Mouse (Mus musculus) hindbrain, embryonic 14.5 days (tissue): ENCODE data around the gene Hormad2. TPM values are rescaled to one million over a fixed set of nuclear protein-coding genes. Genes with fewer than 3 reads are reported as not detected.

Source experiments
- ATAC-seq: fragments of 200-750 bp; cut with Nextera tagmentation; 2 replicates; pipeline ENCODE4 v1.8.0; 2017; ENCODE audit warnings: moderate number of reproducible peaks, mild to moderate bottlenecking, moderate TSS enrichment, moderate library complexity; ENCODE audit not compliant: low FRiP score
- DNase-seq: peaks from one replicate; pipeline ENCODE4 v3.0.0-alpha.2; 2015; ENCODE audit warnings: low spot score
- H3K27ac ChIP-seq: fragments of 300-500 bp; sonication (generic); 2 replicates; pipeline ENCODE4 v1.5.1; 2014; ENCODE audit warnings: mild to moderate bottlenecking, moderate library complexity
- H3K27me3 ChIP-seq: fragments of 300-500 bp; sonication (generic); 2 replicates; pipeline ENCODE4 v1.6.1; 2014; ENCODE audit warnings: mild to moderate bottlenecking, low read length, mixed read lengths; ENCODE audit not compliant: control insufficient read depth, insufficient read depth
- H3K36me3 ChIP-seq: fragments of 300-500 bp; sonication (generic); replicated peaks from 2 replicates; pipeline ENCODE4 v1.6.1; 2014; ENCODE audit not compliant: control insufficient read depth, insufficient read depth
- H3K4me1 ChIP-seq: fragments of 300-500 bp; sonication (generic); replicated peaks from 2 replicates; pipeline ENCODE4 v1.6.1; 2014; ENCODE audit warnings: antibody characterized with exemption, low read length, mixed read lengths; ENCODE audit not compliant: control insufficient read depth, insufficient read depth
- H3K4me2 ChIP-seq: fragments of 300-500 bp; sonication (generic); replicated peaks from 2 replicates; pipeline ENCODE4 v1.6.1; 2014; ENCODE audit warnings: mild to moderate bottlenecking, moderate library complexity
- H3K4me3 ChIP-seq: fragments of 300-500 bp; sonication (generic); replicated peaks from 2 replicates; pipeline ENCODE4 v1.5.1; 2014; ENCODE audit warnings: mild to moderate bottlenecking, low read length
- H3K9ac ChIP-seq: fragments of 300-500 bp; sonication (generic); 2 replicates; pipeline ENCODE4 v1.6.1; 2014
- H3K9me3 ChIP-seq: fragments of 300-500 bp; sonication (generic); 2 replicates; pipeline ENCODE4 v1.6.1; 2016; ENCODE audit warnings: low read length; ENCODE audit not compliant: control insufficient read depth
- WGBS: fragments of 180-500 bp; shearing (Covaris S2); extraction: QIAGEN DNeasy Blood & Tissue Kit; methylation state at CpG from one replicate; pipeline ENCODE4 v1.1.7; 2014; 5-methylcytosine and 5-hydroxymethylcytosine counted together
- polyA plus RNA-seq: library from polyadenylated mRNA; unstranded; fragments of >200 nt; fragmentation: Nextera tagmentation; extraction: Ambion mirVana; gene quantifications from 2 replicates; pipeline ENCODE4 v1.2.1, GENCODE M21; 2014

Gene Hormad2
- polyA plus RNA-seq: 0.24 TPM in 1 of 2 replicates, not detected in the other

DNA sequence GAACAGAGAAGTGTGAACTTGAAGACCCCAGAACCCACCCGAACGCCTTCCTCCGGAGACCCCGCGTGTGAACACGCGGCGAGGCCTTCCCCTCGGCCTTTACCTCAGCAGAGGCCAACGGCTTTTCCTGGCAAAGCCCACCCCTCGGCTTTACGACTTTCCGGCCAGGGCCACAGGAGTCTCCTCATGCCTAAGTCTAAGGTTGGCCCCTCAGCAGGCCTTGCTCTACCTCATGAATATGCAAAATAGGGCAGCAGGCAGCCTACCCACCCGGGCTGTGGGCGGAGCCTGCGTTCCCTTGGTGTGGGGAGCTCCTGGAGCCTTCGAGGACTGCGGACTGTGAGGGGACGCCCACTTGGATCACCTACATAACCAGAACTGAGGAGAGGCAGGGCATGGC, at the start of gene Hormad2:
Gene Hormad2, minus strand, starts transcription at position 128 of the 400 bp plus-strand sequence.
- ATAC-seq (no peak), DNase-seq (no peak)
- no peaks in the 10 kb centered on the region for H3K27me3 ChIP-seq
- no peak within 1 kb of the TSS for H3K9ac ChIP-seq
- no peaks in the 10 kb centered on the region for H3K36me3 ChIP-seq
- H3K27ac ChIP-seq: no peak within 1 kb of the TSS
- H3K4me3 ChIP-seq: no peak within 1 kb of the TSS
- H3K4me2 ChIP-seq: no peak within 1 kb of the TSS
- no peaks in the 10 kb centered on the region for H3K9me3 ChIP-seq
- H3K4me1 ChIP-seq: no peaks in the 10 kb centered on the region
- WGBS: 50% methylated on average over 19 of the region's 19 CpGs

DNA sequence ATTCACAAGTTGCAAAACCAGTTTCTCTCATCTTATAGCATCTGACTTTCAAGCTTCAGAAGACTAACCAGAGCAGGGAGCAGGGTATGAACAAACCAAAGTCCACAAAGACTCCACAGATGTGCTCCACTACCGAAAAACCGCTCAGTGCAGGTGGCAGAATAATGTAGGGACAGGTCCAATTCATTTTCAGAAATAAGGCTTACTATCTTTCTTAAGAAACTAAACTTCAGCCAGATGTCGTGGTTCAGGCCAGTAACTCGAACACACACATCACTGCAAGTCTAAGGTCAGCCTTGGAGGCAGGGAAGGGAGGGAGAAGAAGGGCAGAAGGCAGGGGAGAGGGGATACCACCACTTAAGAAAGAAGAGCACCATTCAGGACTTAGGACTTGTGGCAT, 48.3 kb upstream of the Hormad2 start:
- H3K27ac ChIP-seq: no peak overlapping the region
- H3K36me3 ChIP-seq: peaks cover 98% of the 10 kb centered on the region
- H3K27me3 ChIP-seq: no peaks in the 10 kb centered on the region
- DNase-seq (no peak), ATAC-seq (no peak)
- H3K4me2 ChIP-seq: no peak overlapping the region
- no peaks in the 10 kb centered on the region for H3K9me3 ChIP-seq
- H3K4me1 ChIP-seq: no peaks in the 10 kb centered on the region
- 94% methylated on average over 4 of the region's 4 CpGs for WGBS
- H3K9ac ChIP-seq: no peak overlapping the region
- no peak overlapping the region for H3K4me3 ChIP-seq

DNA sequence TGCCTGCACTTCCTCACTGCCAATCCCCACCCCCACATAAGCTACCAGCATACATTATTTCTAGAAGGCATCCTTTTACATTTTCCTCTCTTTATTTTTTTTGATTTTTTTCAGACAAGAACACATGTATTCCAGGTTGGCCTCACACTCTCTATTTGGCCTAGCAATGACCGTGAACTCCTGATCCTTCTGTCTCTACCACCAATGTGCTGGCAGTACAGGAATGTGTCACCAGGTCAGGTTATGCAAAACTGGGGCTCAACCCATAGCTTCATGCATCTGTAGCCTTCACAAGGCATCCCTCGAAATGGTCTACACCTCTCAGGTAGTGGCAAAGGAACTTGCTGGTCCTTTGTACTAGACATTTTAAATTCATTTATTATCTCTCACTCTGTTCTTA, 47.9 kb upstream of the Hormad2 start:
- Histone ChIP-seq H3K27ac (no peak overlapping the region), H3K9me3 (no peaks in the 10 kb centered on the region), H3K4me2 (no peak overlapping the region), H3K4me1 (no peaks in the 10 kb centered on the region), H3K4me3 (no peak overlapping the region), H3K27me3 (no peaks in the 10 kb centered on the region), H3K9ac (no peak overlapping the region), H3K36me3 (peaks cover 100% of the 10 kb centered on the region)
- no peak for ATAC-seq
- DNase-seq: no peak
- 97% methylated on average over 2 of the region's 2 CpGs for WGBS

GRCm38 (mm10) chr11:4488367-4488766, 47.5 kb upstream of the Hormad2 start:
- H3K9me3 ChIP-seq: no peaks in the 10 kb centered on the region
- 96% methylated on average over 13 of the region's 13 CpGs for WGBS

GRCm38 (mm10) chr11:4487401-4487965, 46.6 kb upstream of the Hormad2 start:
- no peaks in the 10 kb centered on the region for H3K9me3 ChIP-seq
- no peak overlapping the region for H3K9ac ChIP-seq
- no peak overlapping the region for H3K4me3 ChIP-seq
- ATAC-seq: no peak
- H3K4me1 ChIP-seq: no peaks in the 10 kb centered on the region
- H3K36me3 ChIP-seq: peaks cover 100% of the 10 kb centered on the region
- no peak for DNase-seq
- 80% methylated on average over 8 of the region's 8 CpGs for WGBS
- no peak overlapping the region for H3K27ac ChIP-seq
- H3K27me3 ChIP-seq: no peaks in the 10 kb centered on the region
- H3K4me2 ChIP-seq: no peak overlapping the region

More at GRCm38 (mm10) chr11:4488367-4488766, 47.5 kb upstream of the Hormad2 start:
- no peak overlapping the region for H3K4me2 ChIP-seq
- H3K4me1 ChIP-seq: no peaks in the 10 kb centered on the region
- H3K4me3 ChIP-seq: no peak overlapping the region
- H3K27me3 ChIP-seq: no peaks in the 10 kb centered on the region
- H3K27ac ChIP-seq: no peak overlapping the region
- H3K9ac ChIP-seq: no peak overlapping the region
- H3K36me3 ChIP-seq: peaks cover 100% of the 10 kb centered on the region
- DNase-seq: no peak
- no peak for ATAC-seq

DNA sequence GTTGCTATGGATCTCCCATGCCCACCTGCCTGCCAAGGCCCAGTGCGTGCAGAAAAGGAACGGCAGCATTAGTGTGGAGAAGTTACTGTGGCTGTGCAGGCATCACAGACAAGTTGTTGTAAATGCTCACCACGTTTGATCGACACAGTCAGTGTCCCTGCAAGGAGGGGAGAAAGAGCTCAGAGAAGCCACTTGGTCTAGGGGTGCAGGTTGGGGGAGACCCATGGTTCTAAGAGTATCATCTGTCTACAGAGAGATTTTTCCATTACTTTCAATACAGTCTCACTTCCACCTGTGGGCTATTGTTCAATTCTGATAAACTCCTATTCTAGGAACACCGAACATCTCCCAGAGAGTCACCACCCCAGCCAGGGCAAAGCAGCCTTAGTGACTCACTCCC, 43.6 kb upstream of the Hormad2 start:
- Histone ChIP-seq H3K9ac (no peak overlapping the region), H3K9me3 (no peaks in the 10 kb centered on the region)
- WGBS: 96% methylated on average over 5 of the region's 5 CpGs

DNA sequence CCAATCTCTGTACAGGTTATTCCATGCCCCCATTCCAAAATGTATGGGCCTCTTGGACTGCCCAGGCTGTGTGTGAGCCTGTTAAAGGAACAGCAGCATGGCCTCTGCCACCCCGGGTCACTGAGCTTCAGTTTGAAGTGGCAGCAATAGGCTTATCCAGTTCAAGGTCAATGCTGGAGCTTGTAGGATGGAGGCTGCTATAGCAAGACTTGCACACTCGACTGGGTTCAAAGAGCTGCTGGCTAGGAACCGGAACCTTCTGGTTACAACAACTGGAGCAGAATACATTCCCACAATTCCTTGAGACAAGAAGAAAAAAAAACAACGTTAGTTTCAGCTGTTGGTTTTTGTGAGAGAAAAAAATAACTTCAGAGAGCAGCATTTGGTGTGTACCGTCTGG, 41.7 kb upstream of the Hormad2 start:
- no peak overlapping the region for H3K4me2 ChIP-seq

More for the DNA sequence above, 43.6 kb upstream of the Hormad2 start:
- DNase-seq (no peak), ATAC-seq (no peak)
- Histone ChIP-seq H3K27ac (no peak overlapping the region), H3K4me1 (no peaks in the 10 kb centered on the region), H3K4me3 (no peak overlapping the region), H3K27me3 (no peaks in the 10 kb centered on the region), H3K36me3 (peaks cover 100% of the 10 kb centered on the region), H3K4me2 (no peak overlapping the region)

GRCm38 (mm10) chr11:4476184-4476697, 35.3 kb upstream of the Hormad2 start:
- Histone ChIP-seq H3K4me2 (no peak overlapping the region), H3K9me3 (no peaks in the 10 kb centered on the region), H3K9ac (no peak overlapping the region), H3K4me1 (peaks cover 18% of the 10 kb centered on the region; the same call in 1 of the 2 replicates), H3K27me3 (no peaks in the 10 kb centered on the region), H3K36me3 (peaks cover 30% of the 10 kb centered on the region), H3K27ac (no peak overlapping the region), H3K4me3 (no peak overlapping the region)
- ATAC-seq: no peak
- DNase-seq: no peak
- 82% methylated on average over 4 of the region's 4 CpGs for WGBS

More for the DNA sequence above, 41.7 kb upstream of the Hormad2 start:
- H3K4me1 ChIP-seq: no peaks in the 10 kb centered on the region
- WGBS: 95% methylated on average over 5 of the region's 5 CpGs
- DNase-seq: no peak
- no peak overlapping the region for H3K27ac ChIP-seq
- no peak overlapping the region for H3K4me3 ChIP-seq
- H3K9me3 ChIP-seq: no peaks in the 10 kb centered on the region
- peaks cover 93% of the 10 kb centered on the region for H3K36me3 ChIP-seq
- H3K9ac ChIP-seq: no peak overlapping the region
- no peak for ATAC-seq
- H3K27me3 ChIP-seq: no peaks in the 10 kb centered on the region

DNA sequence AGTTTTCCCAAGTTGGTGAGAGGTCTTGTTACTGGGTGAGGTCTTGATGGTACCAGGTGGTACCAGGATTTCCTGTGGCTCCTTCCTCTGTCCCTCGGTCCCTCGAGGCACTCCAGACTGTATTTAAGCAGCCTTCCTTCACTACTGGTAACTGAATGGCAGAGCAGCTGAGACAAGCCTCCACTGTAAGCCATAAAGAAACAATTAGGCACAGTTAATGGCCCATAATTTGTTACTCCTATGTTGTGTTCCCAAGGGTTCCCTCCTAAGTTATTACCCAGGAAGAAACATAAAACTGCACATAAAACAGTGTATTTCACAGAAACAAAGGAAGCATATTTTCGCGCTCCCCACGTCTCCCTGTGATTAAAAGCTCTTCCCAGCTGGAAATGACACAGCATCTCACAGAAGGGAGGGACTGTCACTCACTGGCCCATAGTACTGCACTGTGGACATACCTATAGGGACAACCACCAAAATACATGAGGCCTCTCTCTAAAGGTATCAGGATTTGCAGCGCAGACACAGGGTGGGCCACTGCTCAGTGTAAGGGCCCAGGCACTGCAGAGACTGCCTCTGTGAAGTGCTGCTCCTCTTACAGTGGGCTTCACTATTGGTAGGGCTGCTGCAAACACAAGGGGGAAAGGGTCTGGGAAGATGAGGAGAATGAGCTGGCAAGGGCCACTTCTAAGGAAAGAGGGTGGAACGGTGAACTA, 31.7 kb upstream of the Hormad2 start:
- H3K9me3 ChIP-seq: no peaks in the 10 kb centered on the region
- H3K36me3 ChIP-seq: 0 out of 2 replicates have a peak, but pooled peaks cover 1% of the 10 kb centered on the region
- no peak overlapping the region for H3K9ac ChIP-seq
- H3K4me3 ChIP-seq: no peak overlapping the region
- H3K4me2 ChIP-seq: no peak overlapping the region
- peaks cover 19% of the 10 kb centered on the region; the same call in 1 of the 2 replicates for H3K4me1 ChIP-seq
- ATAC-seq: peak; percentile 59; the same call in 1 of the 2 replicates
- no peak for DNase-seq
- H3K27me3 ChIP-seq: no peaks in the 10 kb centered on the region
- 54% methylated on average over 7 of the region's 7 CpGs for WGBS
- H3K27ac ChIP-seq: peak overlapping the region; percentile 48; the same call in 1 of the 2 replicates
